Mouse (Mus musculus) embryonic facial prominence, embryonic 11.5 days (tissue): Measurements from ENCODE around the gene Ccdc92. TPM values are rescaled to one million over a fixed set of nuclear protein-coding genes. Genes with fewer than 3 reads are reported as not detected.

Experiments used
- ATAC-seq: fragments of 200-750 bp; cut with Nextera tagmentation; replicated peaks from 2 replicates; pipeline ENCODE4 v1.8.0; 2017; ENCODE audit warnings: low read depth; ENCODE audit not compliant: insufficient number of reproducible peaks, low FRiP score, low TSS enrichment
- DNase-seq: peaks from one replicate; pipeline ENCODE4 v3.0.0-alpha.2; 2015; ENCODE audit warnings: low spot score
- H3K27ac ChIP-seq: fragments of 300-500 bp; sonication (generic); replicated peaks from 2 replicates; pipeline ENCODE4 v1.5.1; 2014; ENCODE audit warnings: mild to moderate bottlenecking, low read depth, low read length, control low read depth
- H3K27me3 ChIP-seq: fragments of 300-500 bp; sonication (generic); 2 replicates; pipeline ENCODE4 v1.6.1; 2014; ENCODE audit warnings: mild to moderate bottlenecking, low read length, moderate library complexity, mixed read lengths; ENCODE audit not compliant: control insufficient read depth, insufficient read depth
- H3K36me3 ChIP-seq: fragments of 300-500 bp; sonication (generic); replicated peaks from 2 replicates; pipeline ENCODE4 v1.6.1; 2014; ENCODE audit warnings: low read depth, mild to moderate bottlenecking, low read length, moderate library complexity, mixed read lengths; ENCODE audit not compliant: control insufficient read depth, insufficient read depth
- H3K4me1 ChIP-seq: fragments of 300-500 bp; sonication (generic); 2 replicates; pipeline ENCODE4 v1.6.1; 2014; ENCODE audit warnings: low read length, mixed read lengths; ENCODE audit not compliant: control insufficient read depth, insufficient read depth
- H3K4me2 ChIP-seq: fragments of 300-500 bp; sonication (generic); 2 replicates; pipeline ENCODE4 v1.6.1; 2014; ENCODE audit warnings: low read depth, mild to moderate bottlenecking, control low read depth, low read length, moderate library complexity
- H3K4me3 ChIP-seq: fragments of 300-500 bp; sonication (generic); 2 replicates; pipeline ENCODE4 v1.5.1; 2014; ENCODE audit warnings: low read depth, low read length, control low read depth
- H3K9ac ChIP-seq: fragments of 300-500 bp; sonication (generic); replicated peaks from 2 replicates; pipeline ENCODE4 v1.6.1; 2014; ENCODE audit warnings: mild to moderate bottlenecking, control low read depth, low read length
- H3K9me3 ChIP-seq: fragments of 300-500 bp; sonication (generic); replicated peaks from 2 replicates; pipeline ENCODE4 v1.6.1; 2016; ENCODE audit warnings: mild to moderate bottlenecking, low read length, inconsistent platforms, mixed read lengths; ENCODE audit not compliant: control insufficient read depth
- WGBS: fragments of 180-500 bp; shearing (Covaris S2); extraction: QIAGEN DNeasy Blood & Tissue Kit; methylation state at CpG from one replicate; pipeline ENCODE4 v1.1.7; 2014; 5-methylcytosine and 5-hydroxymethylcytosine counted together
- polyA plus RNA-seq: library from polyadenylated mRNA; unstranded; fragments of >200 nt; fragmentation: Nextera tagmentation; extraction: Ambion mirVana; gene quantifications from 2 replicates; pipeline ENCODE4 v1.2.1, GENCODE M21; 2014

Ccdc92 gene
- polyA plus RNA-seq, 1 experiment from 2014 or later = 14.4 TPM

DNA sequence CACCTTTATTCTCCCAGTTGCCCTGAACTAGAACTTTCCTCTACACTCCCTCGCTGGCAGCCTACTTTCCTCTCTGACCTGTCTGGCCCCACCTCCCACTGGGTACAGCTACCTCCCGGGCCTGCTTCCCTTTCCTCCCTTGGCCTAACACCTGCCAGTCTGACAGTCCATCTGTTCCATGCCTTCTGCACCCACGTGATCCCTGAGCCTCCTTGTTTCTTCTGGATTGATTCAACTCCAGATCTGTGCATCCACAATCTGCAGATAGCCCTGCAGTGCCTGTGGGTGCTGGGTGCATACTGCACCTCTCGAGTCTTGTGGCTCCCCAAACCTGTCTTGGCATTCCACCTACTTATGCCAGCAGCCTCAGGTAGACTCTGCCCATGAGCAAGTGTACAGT is 25.6 kb downstream of the Ccdc92 start:
- no peak overlapping the region for H3K4me2 ChIP-seq
- WGBS = 73% methylated on average over 4 of the region's 4 CpGs
- H3K4me3 ChIP-seq = no peak overlapping the region
- no peaks in the 10 kb centered on the region for H3K9me3 ChIP-seq
- H3K4me1 ChIP-seq = no peaks in the 10 kb centered on the region
- no peak overlapping the region for H3K9ac ChIP-seq
- H3K36me3 ChIP-seq = no peaks in the 10 kb centered on the region; the same call in 1 of the 2 replicates
- no peak overlapping the region for H3K27ac ChIP-seq
- DNase-seq (no peak), ATAC-seq (no peak)
- H3K27me3 ChIP-seq = no peaks in the 10 kb centered on the region

DNA sequence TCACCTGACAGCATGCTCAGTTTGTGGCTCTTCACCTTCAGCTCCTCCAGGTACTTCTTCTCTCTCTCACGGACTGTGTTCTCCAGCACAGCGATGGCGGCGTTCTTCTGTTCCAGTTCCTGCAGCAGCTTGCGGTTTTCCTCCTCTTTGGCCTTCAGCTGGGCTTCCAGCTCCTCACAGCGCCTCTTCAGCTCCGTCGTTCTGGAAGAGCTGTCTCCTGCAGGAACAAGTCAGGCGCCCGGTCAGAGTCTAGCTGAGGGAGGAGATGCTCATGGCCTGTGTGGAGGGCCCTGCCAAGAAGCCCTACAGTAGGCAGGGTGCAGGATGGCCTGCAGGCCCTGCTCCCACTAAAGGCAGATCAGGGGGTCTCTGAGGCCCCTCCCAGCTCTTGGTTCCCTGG is 26.1 kb downstream of the Ccdc92 start:
- H3K4me1 ChIP-seq = no peaks in the 10 kb centered on the region
- no peak overlapping the region for H3K27ac ChIP-seq
- no peaks in the 10 kb centered on the region for H3K27me3 ChIP-seq
- H3K4me3 ChIP-seq = no peak overlapping the region
- ATAC-seq (no peak), DNase-seq (no peak)
- 89% methylated on average over 10 of the region's 10 CpGs for WGBS
- H3K4me2 ChIP-seq = no peak overlapping the region
- no peaks in the 10 kb centered on the region; the same call in 1 of the 2 replicates for H3K36me3 ChIP-seq
- no peak overlapping the region for H3K9ac ChIP-seq
- H3K9me3 ChIP-seq = no peaks in the 10 kb centered on the region

DNA sequence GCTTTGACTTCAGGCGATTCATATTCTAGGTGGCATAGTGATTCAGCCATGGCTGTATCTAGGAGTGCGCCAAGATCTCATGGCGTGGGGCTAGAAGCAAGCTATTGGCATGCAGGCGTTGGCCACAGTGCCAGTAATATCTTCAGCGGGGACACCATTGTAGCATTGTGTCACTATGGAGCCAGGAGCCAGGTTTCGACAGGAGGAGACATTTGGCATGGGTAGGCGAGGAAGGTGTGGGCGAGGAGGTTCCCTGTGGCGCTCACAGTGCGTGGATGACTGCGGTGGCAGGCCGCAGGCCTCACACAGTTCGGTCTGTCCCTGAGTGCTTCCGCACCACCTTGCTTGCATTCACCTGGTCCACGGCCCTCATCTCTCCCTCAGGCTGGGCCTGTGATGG is 27.0 kb downstream of the Ccdc92 start:
- ATAC-seq (no peak), DNase-seq (no peak)
- Histone ChIP-seq H3K4me2 (no peak overlapping the region), H3K4me3 (no peak overlapping the region), H3K4me1 (no peaks in the 10 kb centered on the region), H3K36me3 (no peaks in the 10 kb centered on the region; the same call in 1 of the 2 replicates), H3K27me3 (no peaks in the 10 kb centered on the region), H3K27ac (no peak overlapping the region), H3K9me3 (no peaks in the 10 kb centered on the region), H3K9ac (no peak overlapping the region)
- WGBS = 91% methylated on average over 15 of the region's 15 CpGs

DNA sequence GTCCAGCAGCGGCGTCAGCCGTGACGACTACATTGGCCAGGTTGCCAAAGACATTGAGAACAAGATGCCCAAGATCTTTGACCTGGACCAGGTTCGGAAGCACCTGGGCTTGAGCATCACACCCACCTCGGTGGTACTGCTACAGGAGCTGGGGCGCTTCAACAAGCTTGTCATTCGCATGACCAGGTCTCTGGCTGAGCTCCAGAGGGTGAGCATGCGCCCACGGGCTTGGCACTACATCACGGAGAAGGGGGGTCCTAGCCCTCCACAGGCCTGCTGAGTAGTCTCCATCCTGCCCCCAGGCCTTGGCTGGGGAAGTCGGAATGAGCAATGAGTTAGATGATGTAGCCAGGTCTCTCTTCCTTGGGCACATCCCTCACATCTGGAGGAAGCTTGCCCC is 31.9 kb downstream of the Ccdc92 start:
- no peaks in the 10 kb centered on the region for H3K36me3 ChIP-seq
- WGBS = 93% methylated on average over 12 of the region's 12 CpGs
- H3K4me3 ChIP-seq = no peak overlapping the region
- ATAC-seq (no peak), DNase-seq (no peak)
- H3K4me2 ChIP-seq = no peak overlapping the region
- no peak overlapping the region for H3K27ac ChIP-seq
- H3K27me3 ChIP-seq = no peaks in the 10 kb centered on the region
- H3K9me3 ChIP-seq = no peaks in the 10 kb centered on the region
- no peaks in the 10 kb centered on the region for H3K4me1 ChIP-seq
- H3K9ac ChIP-seq = no peak overlapping the region

DNA sequence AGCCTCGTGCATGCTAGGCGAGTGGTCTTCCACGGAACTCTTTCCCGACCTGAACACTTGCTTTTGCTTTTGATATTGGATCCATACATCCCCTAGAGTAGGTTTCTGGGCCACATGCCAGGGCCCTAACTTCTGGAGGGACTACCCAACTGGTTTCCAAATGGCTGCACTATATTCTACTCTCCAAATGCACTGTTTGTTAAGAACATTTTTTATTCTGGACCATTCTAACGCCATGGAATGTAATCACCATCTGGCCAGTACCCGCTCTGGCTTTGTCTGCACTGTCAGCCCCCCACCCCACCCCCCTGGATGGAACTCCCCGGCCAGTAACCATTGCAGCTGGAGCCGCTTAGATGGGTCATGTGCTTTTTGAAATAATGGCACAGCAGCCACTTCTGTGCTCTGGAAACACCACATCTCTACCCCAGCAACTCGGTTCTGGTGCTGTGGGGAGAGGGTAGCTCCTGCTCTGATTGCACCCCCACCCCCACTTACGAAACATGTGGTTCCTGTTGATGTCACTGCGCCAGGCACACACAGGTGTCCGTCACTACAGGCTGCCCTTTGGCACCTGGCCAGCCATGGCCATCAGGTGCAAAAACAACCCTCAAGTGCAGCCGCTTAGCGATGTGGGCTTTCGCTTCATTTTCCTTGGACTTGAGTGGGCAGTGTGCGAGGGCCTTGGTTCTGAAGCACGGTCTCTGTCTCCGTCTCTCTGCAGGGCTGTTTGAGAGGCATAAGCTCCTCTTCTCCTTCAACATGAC is 39.9 kb downstream of the Ccdc92 start:
- H3K27ac ChIP-seq = no peak overlapping the region
- DNase-seq (no peak), ATAC-seq (no peak)
- H3K4me2 ChIP-seq = no peak overlapping the region
- WGBS = 86% methylated on average over 18 of the region's 18 CpGs
- no peaks in the 10 kb centered on the region for H3K36me3 ChIP-seq
- H3K4me3 ChIP-seq = no peak overlapping the region
- no peak overlapping the region for H3K9ac ChIP-seq
- no peaks in the 10 kb centered on the region for H3K27me3 ChIP-seq
- H3K4me1 ChIP-seq = no peaks in the 10 kb centered on the region
- H3K9me3 ChIP-seq = no peaks in the 10 kb centered on the region

DNA sequence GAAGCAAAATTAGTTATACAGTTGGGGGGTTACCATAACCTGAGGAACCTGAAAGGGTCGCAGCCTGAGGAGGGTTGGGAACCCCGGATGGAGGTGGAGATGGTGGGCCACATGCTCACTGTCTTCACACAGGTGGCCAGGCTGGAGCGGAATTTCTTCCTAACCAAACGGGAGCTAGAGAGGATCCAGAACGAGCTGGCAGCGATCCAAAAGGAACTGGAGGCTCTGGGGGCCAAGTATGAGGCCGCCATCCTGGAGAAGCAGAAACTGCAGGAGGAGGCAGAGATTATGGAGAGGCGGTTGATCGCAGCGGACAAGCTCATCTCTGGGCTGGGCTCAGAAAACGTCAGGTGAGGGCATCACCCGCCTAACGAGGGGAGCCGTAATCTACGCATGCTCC is 45.2 kb downstream of the Ccdc92 start:
- 86% methylated on average over 15 of the region's 15 CpGs for WGBS
- no peaks in the 10 kb centered on the region for H3K36me3 ChIP-seq
- H3K4me3 ChIP-seq = no peak overlapping the region
- no peak overlapping the region for H3K4me2 ChIP-seq
- ATAC-seq (no peak), DNase-seq (no peak)
- H3K27ac ChIP-seq = no peak overlapping the region
- H3K27me3 ChIP-seq = no peaks in the 10 kb centered on the region
- H3K9me3 ChIP-seq = no peaks in the 10 kb centered on the region
- no peaks in the 10 kb centered on the region for H3K4me1 ChIP-seq
- no peak overlapping the region for H3K9ac ChIP-seq

DNA sequence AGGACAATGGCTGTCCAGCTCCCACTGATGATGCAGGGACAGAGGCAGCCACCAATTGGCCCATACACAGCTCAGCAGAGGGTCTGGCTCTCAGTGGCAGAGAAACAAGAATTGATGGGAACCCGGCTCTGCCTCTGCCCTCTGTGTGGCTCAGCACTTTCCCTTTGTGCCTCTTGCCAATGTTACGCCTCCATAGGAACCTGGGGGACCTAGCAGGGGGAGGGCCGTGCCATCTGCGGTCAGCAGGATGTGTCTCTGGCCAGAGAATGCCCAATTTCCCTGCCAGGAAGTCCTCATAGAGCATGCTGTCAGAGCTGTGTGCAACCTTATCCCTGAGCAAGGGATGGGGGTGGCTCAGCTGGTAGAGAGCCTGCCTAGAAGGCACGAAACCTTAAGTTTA is 47.4 kb downstream of the Ccdc92 start:
- no peaks in the 10 kb centered on the region for H3K9me3 ChIP-seq
- H3K36me3 ChIP-seq = no peaks in the 10 kb centered on the region
- 58% methylated on average over 5 of the region's 5 CpGs for WGBS
- DNase-seq (no peak), ATAC-seq (no peak)
- no peaks in the 10 kb centered on the region for H3K27me3 ChIP-seq
- H3K4me1 ChIP-seq = no peaks in the 10 kb centered on the region
- H3K9ac ChIP-seq = no peak overlapping the region
- no peak overlapping the region for H3K4me2 ChIP-seq
- no peak overlapping the region for H3K27ac ChIP-seq
- no peak overlapping the region for H3K4me3 ChIP-seq

DNA sequence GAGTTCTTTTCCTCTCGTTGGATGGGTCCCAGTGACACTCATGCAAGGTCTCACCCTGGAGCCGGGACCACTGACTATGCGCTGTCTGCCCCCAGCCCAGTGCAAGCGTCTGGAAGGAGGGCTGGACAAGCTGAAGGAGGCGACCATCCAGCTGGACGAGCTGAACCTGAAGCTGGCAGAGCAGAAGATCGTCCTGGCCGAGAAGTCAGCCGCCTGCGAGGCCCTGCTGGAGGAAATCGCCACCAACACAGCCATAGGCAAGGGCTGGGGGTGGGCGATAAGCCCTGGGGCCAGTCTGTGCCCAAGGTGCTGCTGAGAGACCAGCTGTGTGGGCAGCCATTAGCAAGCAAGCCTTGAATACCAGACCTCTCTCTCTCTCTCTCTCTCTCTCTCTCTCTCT is 49.8 kb downstream of the Ccdc92 start:
- no peak overlapping the region for H3K27ac ChIP-seq
- H3K36me3 ChIP-seq = no peaks in the 10 kb centered on the region
- no peaks in the 10 kb centered on the region for H3K9me3 ChIP-seq
- no peak overlapping the region for H3K4me2 ChIP-seq
- no peak overlapping the region for H3K9ac ChIP-seq
- DNase-seq (no peak), ATAC-seq (no peak)
- H3K27me3 ChIP-seq = no peaks in the 10 kb centered on the region
- no peak overlapping the region for H3K4me3 ChIP-seq
- H3K4me1 ChIP-seq = no peaks in the 10 kb centered on the region
- 84% methylated on average over 12 of the region's 12 CpGs for WGBS
